Mouse (Mus musculus): ENCODE data around the gene Zmynd15.

- TF ChIP-seq CTCF (conservative IDR thresholded peaks at IDR 0.05; ENCODE audit: insufficient read depth, insufficient read length, low read depth, low read length) (no peak), POLR2A (IDR thresholded peaks at IDR 0.05; ENCODE audit: low read depth, low read length) (no peak)
These were observed 26.3 kb downstream of the Zmynd15 start for GRCm38 (mm10) chr11:70485498-70485897.

All from kidney, adult 2 months (tissue).